Mouse (Mus musculus) gastrocnemius, postnatal 4 days (tissue): ENCODE measurements at regions not wholly inside any gene's neighbourhood (a gene's known extent, or its start where the extent isn't known, plus 50 kb on each side); places are given as distances from the start of the nearest gene placed in this dataset.

Source experiments
- DNase-seq, 2 experiments: peaks; one replicate each; pipeline ENCODE4 v3.0.0; 2021 to 2022; ENCODE audit warnings: low spot score in 2 of 2, mixed read lengths in 2 of 2

GRCm38 (mm10) chr1:75888499-75889208 is 342.6 kb downstream of the Slc4a3 start:
- no peak for DNase-seq

GRCm38 (mm10) chr1:75889847-75890591 is 344.0 kb downstream of the Slc4a3 start:
- DNase-seq, result no peak

GRCm38 (mm10) chr1:75890636-75891276 is 344.7 kb downstream of the Slc4a3 start:
- no peak for DNase-seq

- DNase-seq, result no peak
Observed at GRCm38 (mm10) chr1:75895550-75895949, 349.5 kb downstream of the Slc4a3 start.

- no peak for DNase-seq
Observed at GRCm38 (mm10) chr1:75901146-75901545, 355.1 kb downstream of the Slc4a3 start.

- DNase-seq, result no peak
Observed at GRCm38 (mm10) chr1:75905699-75906470, 359.8 kb downstream of the Slc4a3 start.

GRCm38 (mm10) chr1:75915311-75915710 is 369.2 kb downstream of the Slc4a3 start:
- DNase-seq, result no peak

GRCm38 (mm10) chr1:75916181-75916580 is 370.1 kb downstream of the Slc4a3 start:
- no peak for DNase-seq

GRCm38 (mm10) chr1:75919134-75919533 is 373.1 kb downstream of the Slc4a3 start:
- DNase-seq, result no peak

GRCm38 (mm10) chr1:75925046-75925445 is 379.0 kb downstream of the Slc4a3 start:
- no peak for DNase-seq

GRCm38 (mm10) chr1:75925802-75926201 is 379.7 kb downstream of the Slc4a3 start:
- DNase-seq, result peak; percentile 90 to 96

GRCm38 (mm10) chr1:75931852-75932251 is 385.8 kb downstream of the Slc4a3 start:
- no peak for DNase-seq

- no peak for DNase-seq
Observed at GRCm38 (mm10) chr1:75933831-75934230, 387.8 kb downstream of the Slc4a3 start.

- no peak for DNase-seq
Observed at GRCm38 (mm10) chr1:75934761-75935160, 388.7 kb downstream of the Slc4a3 start.

GRCm38 (mm10) chr1:75935866-75936265 is 389.8 kb downstream of the Slc4a3 start:
- DNase-seq, result no peak

GRCm38 (mm10) chr1:75936596-75936995 is 390.5 kb downstream of the Slc4a3 start:
- DNase-seq, result no peak

- DNase-seq, result no peak
Observed at GRCm38 (mm10) chr1:75937331-75937730, 391.3 kb downstream of the Slc4a3 start.

- no peak for DNase-seq
Observed at GRCm38 (mm10) chr1:75946290-75946839, 400.3 kb downstream of the Slc4a3 start.

- no peak for DNase-seq
Observed at GRCm38 (mm10) chr1:75978203-75978986, 432.3 kb downstream of the Slc4a3 start.

GRCm38 (mm10) chr1:75983057-75983456 is 437.0 kb downstream of the Slc4a3 start:
- no peak for DNase-seq
